Comparison of ENCODE assay signal across 18 mouse cellular contexts in the genomic region with DNA sequence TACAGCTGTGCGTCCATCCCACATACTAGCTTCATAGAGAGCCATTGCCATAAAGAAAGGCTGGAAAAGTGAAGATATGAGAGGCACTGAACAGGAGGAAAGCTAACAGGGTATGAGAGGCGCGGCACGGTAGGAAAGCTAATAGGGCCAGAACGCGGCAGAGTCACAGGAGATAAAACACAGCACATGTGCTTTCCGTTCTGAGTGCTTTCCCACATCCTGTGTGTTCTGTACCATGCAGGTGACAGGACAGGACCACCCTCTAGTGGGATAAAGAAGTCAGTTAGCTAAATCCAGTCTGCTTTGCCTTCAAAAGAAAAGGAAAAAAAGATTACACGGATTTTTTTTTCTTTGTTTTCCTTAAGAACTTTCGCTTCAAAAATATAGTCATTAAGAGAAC.
A peak's percentile ranks its signal among the peaks of the same experiment; 100 is the strongest.
DNase-seq lines count a peak whose midpoint lies in the region; ATAC-seq and TF ChIP-seq lines count a peak whose summit lies in the region.
"Had no signal": no experiment of that assay in that cellular context is flagged by ENCODE, and none has a peak within 500 bp of the region (broad histone marks: within the 10 kb centered on the region; RNA-seq: fewer than 3 reads in every experiment).

No protein-coding gene starts in this region.

- no peaks in the 10 kb centered on the region for H3K4me1 ChIP-seq in lung, embryonic 14.5 days (ENCODE audit: insufficient read depth)
- peaks cover 4% of the 10 kb centered on the region; the same call in 1 of the 2 replicates for H3K4me1 ChIP-seq in embryonic facial prominence, embryonic 13.5 days
- H3K4me1 ChIP-seq: forebrain, embryonic 13.5 days; heart, embryonic 10.5 days; liver, embryonic 12.5 days had no signal

- no peaks in the 10 kb centered on the region for H3K36me3 ChIP-seq in lung, embryonic 14.5 days (ENCODE audit: insufficient read depth)
- no peaks in the 10 kb centered on the region for H3K36me3 ChIP-seq in embryonic facial prominence, embryonic 13.5 days
- H3K36me3 ChIP-seq: heart, embryonic 10.5 days; liver, embryonic 12.5 days had no signal

- no peak overlapping the region for H3K4me2 ChIP-seq in lung, embryonic 14.5 days
- peak overlapping the region; percentile 18; the same call in 1 of the 2 replicates for H3K4me2 ChIP-seq in embryonic facial prominence, embryonic 13.5 days
- H3K4me2 ChIP-seq: forebrain, embryonic 13.5 days; liver, embryonic 12.5 days had no signal

- no peak for ATAC-seq in lung, embryonic 14.5 days (ENCODE audit: insufficient read depth)
- ATAC-seq in embryonic facial prominence, embryonic 13.5 days (ENCODE audit: insufficient number of reproducible peaks, insufficient read depth, low FRiP score, low TSS enrichment, low read depth): no peak
- ATAC-seq: forebrain, embryonic 13.5 days; inflammation-experienced regulatory T-cells, adult 6 months; liver, embryonic 12.5 days had no signal

- H3K9ac ChIP-seq in lung, embryonic 14.5 days: no peak overlapping the region
- H3K9ac ChIP-seq in embryonic facial prominence, embryonic 13.5 days: no peak overlapping the region
- H3K9ac ChIP-seq: forebrain, embryonic 13.5 days; liver, embryonic 12.5 days had no signal

- H3K27me3 ChIP-seq in lung, embryonic 14.5 days (ENCODE audit: insufficient read depth, low read length): no peaks in the 10 kb centered on the region
- H3K27me3 ChIP-seq in embryonic facial prominence, embryonic 13.5 days: no peaks in the 10 kb centered on the region
- H3K27me3 ChIP-seq: forebrain, embryonic 13.5 days; liver, embryonic 12.5 days had no signal

- 0 out of 2 replicates have a peak, but pooled peaks have one; percentile 10 for TF ChIP-seq CTCF in lung, embryonic 14.5 days (IDR thresholded peaks at IDR 0.05; ENCODE audit: low read depth)

- H3K4me3 ChIP-seq in lung, embryonic 14.5 days (ENCODE audit: low read depth, low read length): no peak overlapping the region
- no peak overlapping the region for H3K4me3 ChIP-seq in embryonic facial prominence, embryonic 13.5 days
- H3K4me3 ChIP-seq: forebrain, embryonic 13.5 days; heart, embryonic 10.5 days; liver, embryonic 12.5 days; myocyte had no signal

- H3K27ac ChIP-seq in lung, embryonic 14.5 days (ENCODE audit: low read depth): no peak overlapping the region
- H3K27ac ChIP-seq in embryonic facial prominence, embryonic 13.5 days: no peak overlapping the region
- H3K27ac ChIP-seq: forebrain, embryonic 13.5 days; heart, embryonic 10.5 days; liver, embryonic 12.5 days had no signal

- 56% methylated on average over 9 of the region's 9 CpGs for WGBS in lung, embryonic 14.5 days
- 35% methylated on average over 9 of the region's 9 CpGs for WGBS in embryonic facial prominence, embryonic 13.5 days

- H3K9me3 ChIP-seq in lung, embryonic 14.5 days (ENCODE audit: low read depth, low read length): no peaks in the 10 kb centered on the region
- no peaks in the 10 kb centered on the region for H3K9me3 ChIP-seq in embryonic facial prominence, embryonic 13.5 days
- H3K9me3 ChIP-seq: forebrain, embryonic 13.5 days; heart, embryonic 10.5 days; liver, embryonic 12.5 days had no signal

- DNase-seq in heart, adult 11 months: peak; percentile 70
- no peak for DNase-seq in heart, adult 18-20 months
- peak; percentile 12 for DNase-seq in lung, embryonic 14.5 days
- DNase-seq in lung, postnatal 4 days: no peak
- DNase-seq in thymus, postnatal 25 days: peak; percentile 55
- no peak for DNase-seq in urinary bladder, postnatal 14 days (ENCODE audit: low spot score)
- no peak for DNase-seq in T-cell, adult 2 months (ENCODE audit: low spot score)
- DNase-seq: B cell, adult 2 months; cerebellum, postnatal 25 days; kidney, postnatal 10 days; layer of hippocampus, adult 9-11 months; lung, postnatal 10 days had no signal

Comparison
In these comparisons a context has a peak if more than half of its experiments do, and no peak if none do; other contexts are left out.
1. DNase-seq: peak in heart, adult 11 months (single experiment), lung, embryonic 14.5 days (single experiment) and thymus, postnatal 25 days (single experiment); none in heart, adult 18-20 months (0 of 2), lung, postnatal 4 days (0 of 2), urinary bladder, postnatal 14 days (single experiment) and T-cell, adult 2 months (single experiment).